Mouse (Mus musculus): ENCODE data around the gene Gm6217. TPM values are rescaled to one million over a fixed set of nuclear protein-coding genes. Genes with fewer than 3 reads are reported as not detected.
"Not testable (repeated sequence)": the region's sequence is repeated elsewhere in the genome, so short reads cannot be mapped to it uniquely, and the experiment has no call there.

Gene Gm6217
- polyA plus RNA-seq, 1 experiment: not detected

DNA sequence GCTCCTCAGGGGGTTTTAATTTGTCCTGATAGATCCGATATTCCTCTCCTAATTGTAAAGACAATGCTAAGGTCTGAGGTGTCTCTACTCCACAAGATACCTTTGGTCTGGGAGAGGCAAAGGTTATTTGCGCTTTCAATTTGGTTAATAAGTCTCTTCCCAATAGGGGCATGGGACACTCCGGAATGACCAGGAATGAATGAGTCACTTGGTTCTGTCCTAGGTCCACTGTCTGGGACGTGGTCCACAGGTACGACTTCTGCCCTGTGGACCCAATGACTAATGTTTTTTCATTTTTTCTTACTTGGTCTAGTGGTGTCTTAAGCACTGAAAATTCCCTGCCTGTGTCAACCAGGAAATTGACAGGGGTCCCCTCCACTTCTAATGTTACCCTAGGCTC, 7.5 kb upstream of the Gm6217 start:
- H3K4me3 ChIP-seq (ENCODE audit: insufficient read depth, low read length): no peak overlapping the region
- H3K27ac ChIP-seq (ENCODE audit: insufficient read depth, low read length): no peak overlapping the region
- no peaks in the 10 kb centered on the region for H3K4me1 ChIP-seq (ENCODE audit: control insufficient read depth, insufficient read depth, low read length)
- TF ChIP-seq CTCF (IDR thresholded peaks at IDR 0.05; ENCODE audit: extremely low read depth, insufficient read depth, low read length) (no peak), POLR2A (IDR thresholded peaks at IDR 0.05; ENCODE audit: extremely low read depth, insufficient read depth, low read length) (no peak)

DNA sequence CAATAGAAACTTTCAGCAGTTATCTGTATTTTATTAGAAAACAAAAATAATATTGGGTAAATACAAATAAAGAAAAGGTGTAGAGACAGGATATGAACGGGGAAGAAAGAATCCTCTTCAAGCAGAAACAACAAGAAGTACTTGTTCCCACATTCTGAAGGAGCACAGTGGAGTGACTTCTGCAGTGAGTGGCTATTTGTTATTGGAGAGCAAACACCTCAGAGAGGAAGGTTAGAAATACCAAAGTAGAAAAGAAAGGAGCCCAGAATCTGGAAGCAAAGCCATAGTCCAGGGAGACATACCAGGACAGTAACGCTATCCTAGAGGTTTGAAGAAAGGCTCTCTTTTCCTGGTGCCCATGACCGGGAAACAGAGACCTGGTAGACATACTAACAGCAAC, 641 bp downstream of the Gm6217 start:
- H3K27ac ChIP-seq (ENCODE audit: insufficient read depth, low read length); H3K4me1 ChIP-seq (ENCODE audit: control insufficient read depth, insufficient read depth, low read length); H3K4me3 ChIP-seq (ENCODE audit: insufficient read depth, low read length): not testable (repeated sequence)

DNA sequence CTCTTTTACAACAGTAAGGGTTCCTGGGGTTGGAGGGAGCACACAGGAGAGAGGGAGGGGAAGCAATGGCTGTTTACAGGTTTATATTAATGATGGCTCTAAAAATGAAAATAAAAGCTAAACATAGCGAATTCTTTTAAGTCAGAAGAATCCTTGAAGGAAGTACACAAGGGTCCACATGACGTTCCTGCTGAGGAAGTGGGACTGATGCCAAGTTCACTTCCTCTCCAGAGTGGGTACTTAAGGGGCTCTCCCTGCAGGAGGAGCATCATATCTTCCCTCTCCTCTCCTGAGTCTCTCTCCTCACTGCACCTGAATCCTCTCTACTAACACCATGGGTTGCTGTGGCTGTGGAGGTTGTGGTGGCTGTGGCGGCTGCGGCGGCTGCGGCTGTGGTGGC, 6.5 kb downstream of the Gm6217 start, which contains the start of gene A030014E15Rik:
Gene A030014E15Rik, plus strand, starts transcription at position 268 of the 400 bp plus-strand sequence.
- H3K27ac ChIP-seq (ENCODE audit: insufficient read depth, low read length): no peak within 1 kb of the TSS
- no peaks in the 10 kb centered on the region for H3K4me1 ChIP-seq (ENCODE audit: control insufficient read depth, insufficient read depth, low read length)
- no peak for TF ChIP-seq POLR2A (IDR thresholded peaks at IDR 0.05; ENCODE audit: extremely low read depth, insufficient read depth, low read length)
- H3K4me3 ChIP-seq (ENCODE audit: insufficient read depth, low read length): no peak within 1 kb of the TSS

DNA sequence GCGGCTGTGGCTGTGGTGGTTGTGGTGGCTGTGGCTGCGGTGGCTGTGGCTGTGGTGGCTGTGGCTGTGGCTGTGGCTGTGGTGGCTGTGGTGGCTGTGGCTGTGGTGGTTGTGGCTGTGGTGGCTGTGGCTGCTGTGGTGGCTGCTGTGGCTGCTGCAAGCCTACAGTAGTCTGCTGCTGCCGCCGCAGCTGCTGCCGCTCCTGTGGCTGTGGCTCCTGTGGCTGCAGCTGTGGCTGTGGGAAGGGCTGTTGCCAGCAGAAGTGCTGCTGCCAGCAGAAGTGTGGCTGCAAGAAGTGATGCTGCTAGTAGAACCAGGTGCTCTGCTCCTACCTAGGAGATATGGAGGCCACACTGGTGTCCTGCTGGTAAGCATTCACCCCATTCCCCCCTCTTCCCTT, 17.8 kb downstream of the Gm6217 start:
- not testable (repeated sequence) for H3K27ac ChIP-seq (ENCODE audit: insufficient read depth, low read length); H3K4me1 ChIP-seq (ENCODE audit: control insufficient read depth, insufficient read depth, low read length); H3K4me3 ChIP-seq (ENCODE audit: insufficient read depth, low read length)

DNA sequence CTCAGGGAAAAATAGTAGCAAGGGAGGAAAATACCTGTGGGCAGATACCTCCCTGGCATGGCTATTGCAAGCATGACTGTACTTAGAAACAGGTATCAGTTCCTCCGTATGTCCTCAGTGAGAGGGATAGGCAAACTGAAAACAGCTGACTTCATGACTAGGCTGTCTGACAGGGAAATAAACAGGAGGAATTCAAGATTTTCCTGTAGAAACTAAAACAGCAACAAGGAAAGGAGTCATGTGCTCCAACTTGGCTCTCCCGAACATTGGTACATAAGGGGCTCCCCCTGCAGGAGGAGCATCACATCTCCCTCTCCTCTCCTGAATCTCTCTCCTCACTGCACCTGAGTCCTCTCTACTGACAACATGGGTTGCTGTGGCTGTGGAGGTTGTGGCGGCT, 18.2 kb downstream of the Gm6217 start, which contains the start of gene A030005L19Rik:
Gene A030005L19Rik, plus strand, starts transcription at position 301 of the 400 bp plus-strand sequence.
- TF ChIP-seq CTCF (IDR thresholded peaks at IDR 0.05; ENCODE audit: extremely low read depth, insufficient read depth, low read length) (peak; percentile 14; the same call in 1 of the 2 replicates), POLR2A (IDR thresholded peaks at IDR 0.05; ENCODE audit: extremely low read depth, insufficient read depth, low read length) (no peak)
- no peak within 1 kb of the TSS for H3K27ac ChIP-seq (ENCODE audit: insufficient read depth, low read length)
- H3K4me3 ChIP-seq (ENCODE audit: insufficient read depth, low read length): no peak within 1 kb of the TSS
- H3K4me1 ChIP-seq (ENCODE audit: control insufficient read depth, insufficient read depth, low read length): peaks cover 3% of the 10 kb centered on the region; the same call in 1 of the 2 replicates

DNA sequence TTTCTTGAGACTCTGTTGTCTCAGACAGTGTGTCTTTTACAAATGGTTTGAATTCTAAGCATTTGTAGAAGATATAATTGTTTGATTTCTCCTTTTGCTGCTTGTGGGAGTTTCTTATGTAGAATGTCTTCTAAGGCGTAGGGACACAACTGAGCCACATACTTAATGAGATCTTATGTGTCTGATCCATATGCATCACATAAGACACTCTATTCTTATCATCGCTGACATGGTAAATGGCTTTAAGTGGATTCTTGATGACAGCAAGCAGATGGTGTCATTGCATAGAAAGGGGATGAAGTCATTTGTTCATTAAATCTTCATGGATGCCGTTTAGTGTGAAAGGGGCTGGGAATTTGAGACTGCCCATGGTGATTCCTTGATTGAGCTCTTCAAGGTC, 25.3 kb downstream of the Gm6217 start:
- H3K4me3 ChIP-seq (ENCODE audit: insufficient read depth, low read length): no peak overlapping the region
- no peak overlapping the region for H3K27ac ChIP-seq (ENCODE audit: insufficient read depth, low read length)
- no peak for TF ChIP-seq POLR2A (IDR thresholded peaks at IDR 0.05; ENCODE audit: extremely low read depth, insufficient read depth, low read length)
- TF ChIP-seq CTCF (IDR thresholded peaks at IDR 0.05; ENCODE audit: extremely low read depth, insufficient read depth, low read length): no peak
- H3K4me1 ChIP-seq (ENCODE audit: control insufficient read depth, insufficient read depth, low read length): peaks cover 3% of the 10 kb centered on the region; the same call in 1 of the 2 replicates

DNA sequence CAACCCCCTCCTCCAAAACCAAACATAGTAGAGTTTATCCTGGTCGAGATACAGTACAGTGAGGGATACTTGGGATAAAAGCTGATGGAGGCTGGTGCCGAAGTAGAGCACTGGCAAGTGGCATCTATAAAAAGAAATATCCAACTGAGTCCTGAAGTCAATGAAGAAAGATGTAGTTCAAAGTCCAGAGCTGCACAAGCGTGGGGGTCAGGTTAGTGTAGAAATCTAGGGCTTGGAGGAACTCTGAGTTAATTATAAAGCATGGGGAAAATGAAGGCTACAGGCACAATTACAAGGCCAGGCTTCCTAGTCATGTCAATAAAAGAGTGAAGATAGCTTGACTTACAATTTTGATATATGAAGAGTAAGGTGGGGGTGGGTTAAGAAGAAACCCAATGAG, 30.0 kb downstream of the Gm6217 start:
- no peak overlapping the region for H3K4me3 ChIP-seq (ENCODE audit: insufficient read depth, low read length)
- TF ChIP-seq POLR2A (IDR thresholded peaks at IDR 0.05; ENCODE audit: extremely low read depth, insufficient read depth, low read length) (no peak), CTCF (IDR thresholded peaks at IDR 0.05; ENCODE audit: extremely low read depth, insufficient read depth, low read length) (no peak)

DNA sequence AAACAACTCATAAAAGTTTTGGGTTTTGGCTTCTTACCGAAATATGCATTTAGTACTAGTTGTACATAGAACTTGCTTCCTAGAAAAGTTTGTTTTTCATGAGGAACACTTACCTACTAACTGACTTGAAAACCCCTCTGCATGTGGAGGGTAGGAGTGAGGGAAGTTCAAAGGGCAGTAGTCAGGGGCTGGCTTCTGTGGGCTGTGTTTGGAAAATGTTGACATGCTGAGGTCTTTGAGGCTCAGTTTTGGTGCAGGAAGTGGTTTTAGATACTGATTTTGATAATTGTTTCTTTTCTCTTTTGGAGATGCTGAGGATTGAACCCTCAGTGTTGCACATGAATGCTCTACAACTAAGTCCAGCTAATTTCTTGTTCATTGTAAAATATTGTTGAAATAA, 30.6 kb downstream of the Gm6217 start:
- TF ChIP-seq POLR2A (IDR thresholded peaks at IDR 0.05; ENCODE audit: extremely low read depth, insufficient read depth, low read length) (no peak), CTCF (IDR thresholded peaks at IDR 0.05; ENCODE audit: extremely low read depth, insufficient read depth, low read length) (no peak)
- Histone ChIP-seq H3K4me1 (ENCODE audit: control insufficient read depth, insufficient read depth, low read length) (no peaks in the 10 kb centered on the region; the same call in 1 of the 2 replicates), H3K4me3 (ENCODE audit: insufficient read depth, low read length) (no peak overlapping the region), H3K27ac (ENCODE audit: insufficient read depth, low read length) (no peak overlapping the region)

More for the DNA sequence above, 30.0 kb downstream of the Gm6217 start:
- peaks cover under 1% of the 10 kb centered on the region; the same call in 1 of the 2 replicates for H3K4me1 ChIP-seq (ENCODE audit: control insufficient read depth, insufficient read depth, low read length)
- H3K27ac ChIP-seq (ENCODE audit: insufficient read depth, low read length): no peak overlapping the region

DNA sequence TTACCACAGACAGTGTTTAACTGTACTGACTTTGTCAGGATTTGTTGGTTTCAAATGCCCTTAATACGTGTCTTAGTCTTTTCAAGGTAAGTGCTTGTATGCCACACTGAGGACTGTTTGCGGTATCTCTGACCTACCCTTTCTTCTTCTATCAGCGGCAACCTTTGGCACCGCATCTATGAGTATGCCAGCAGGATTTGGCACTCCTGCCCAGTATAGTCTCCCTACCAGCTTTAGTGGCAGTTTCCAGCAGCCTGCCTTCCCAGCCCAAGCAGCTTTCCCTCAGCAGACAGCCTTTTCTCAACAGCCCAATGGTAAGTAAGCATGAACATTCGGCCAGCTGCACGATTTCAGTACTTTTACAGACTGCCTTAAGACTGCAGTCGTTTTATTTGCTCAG, 37.9 kb downstream of the Gm6217 start:
- Histone ChIP-seq H3K4me3 (ENCODE audit: insufficient read depth, low read length) (no peak overlapping the region), H3K27ac (ENCODE audit: insufficient read depth, low read length) (no peak overlapping the region), H3K4me1 (ENCODE audit: control insufficient read depth, insufficient read depth, low read length) (no peaks in the 10 kb centered on the region)
- TF ChIP-seq CTCF (IDR thresholded peaks at IDR 0.05; ENCODE audit: extremely low read depth, insufficient read depth, low read length): no peak
- TF ChIP-seq POLR2A (IDR thresholded peaks at IDR 0.05; ENCODE audit: extremely low read depth, insufficient read depth, low read length): no peak

Other genes with a start within 250 kb of the Gm6217 start
- 365 and 371 TPM in 2 replicates for gene Mff, start 206.5 kb downstream of the Gm6217 start, polyA plus RNA-seq (2012; rRNA removed)
- gene Tm4sf20, start 162.9 kb downstream of the Gm6217 start, polyA plus RNA-seq (2012; rRNA removed): not detected in 2 replicates
- gene Gm47791, start 160.2 kb downstream of the Gm6217 start, polyA plus RNA-seq (2012; rRNA removed): not detected in 2 replicates
- 37.5 and 39.5 TPM in 2 replicates for gene Agfg1, start 91.9 kb downstream of the Gm6217 start, polyA plus RNA-seq (2012; rRNA removed)
- 2.1 and 2.2 TPM in 2 replicates for gene A030005L19Rik, start 18.1 kb downstream of the Gm6217 start, polyA plus RNA-seq (2012; rRNA removed)
- gene A030014E15Rik, start 6.5 kb downstream of the Gm6217 start, polyA plus RNA-seq (2012; rRNA removed): 0.19 TPM in 1 of 2 replicates, not detected in the other
- gene A030003K21Rik, start 12.0 kb upstream of the Gm6217 start, polyA plus RNA-seq (2012; rRNA removed): not detected in 2 replicates
- gene Gm7544, start 24.6 kb upstream of the Gm6217 start, polyA plus RNA-seq (2012; rRNA removed): not detected in 2 replicates
- not detected in 2 replicates for gene Gm47955, start 28.9 kb upstream of the Gm6217 start, polyA plus RNA-seq (2012; rRNA removed)
- gene Gm47959, start 69.1 kb upstream of the Gm6217 start, polyA plus RNA-seq (2012; rRNA removed): not detected in 2 replicates
- 3.9 and 5.2 TPM in 2 replicates for gene Slc19a3, start 107.0 kb upstream of the Gm6217 start, polyA plus RNA-seq (2012; rRNA removed)
- gene Krtap28-10, start 111.1 kb upstream of the Gm6217 start, polyA plus RNA-seq (2012; rRNA removed): not detected in 2 replicates
- gene Gm47969, start 113.5 kb upstream of the Gm6217 start, polyA plus RNA-seq (2012; rRNA removed): 0.09 TPM in 1 of 2 replicates, not detected in the other
- not detected in 2 replicates for gene A030005K14Rik, start 128.0 kb upstream of the Gm6217 start, polyA plus RNA-seq (2012; rRNA removed)
- gene Krtap28-13, start 129.5 kb upstream of the Gm6217 start, polyA plus RNA-seq (2012; rRNA removed): 0.30 TPM in 1 of 2 replicates, not detected in the other
- gene Ccl20, start 185.4 kb upstream of the Gm6217 start, polyA plus RNA-seq (2012; rRNA removed): not detected in 2 replicates
- 0.30 and 0.56 TPM in 2 replicates for gene Daw1, start 228.4 kb upstream of the Gm6217 start, polyA plus RNA-seq (2012; rRNA removed)